ENCODE assay signal across 8 mouse cellular contexts in the genomic region with DNA sequence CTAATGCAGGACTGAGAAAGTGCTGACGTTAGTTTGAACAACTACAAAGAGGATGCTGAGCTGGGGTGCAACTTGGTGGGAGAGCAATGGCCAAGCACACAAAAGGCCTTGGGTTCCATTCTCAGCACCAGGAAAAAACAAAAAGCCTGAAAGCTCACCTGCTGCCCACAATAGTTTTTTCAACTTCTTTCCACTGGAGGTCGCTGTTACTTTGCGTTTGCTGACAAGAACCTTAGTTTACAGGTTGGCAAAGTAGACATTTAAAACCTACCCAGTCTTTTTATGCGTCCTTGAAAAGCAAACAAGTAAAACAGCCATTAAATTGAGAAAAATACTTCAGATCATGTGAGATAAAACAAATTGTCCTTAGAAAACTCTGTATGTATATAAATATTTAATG. TPM values are rescaled to one million over a fixed set of nuclear protein-coding genes. Genes with fewer than 3 reads are reported as not detected.
DNase-seq lines count a peak whose midpoint lies in the region; ATAC-seq lines count a peak whose summit lies in the region.

No protein-coding gene starts in this region.

- no peaks in the 10 kb centered on the region for H3K27me3 ChIP-seq in midbrain, embryonic 10.5 days (ENCODE audit: low read depth, poor library complexity, severe bottlenecking)
- H3K27me3 ChIP-seq in midbrain, embryonic 13.5 days, result no peaks in the 10 kb centered on the region

- H3K9me3 ChIP-seq in midbrain, embryonic 10.5 days (replicated peaks), result no peaks in the 10 kb centered on the region
- no peaks in the 10 kb centered on the region for H3K9me3 ChIP-seq in midbrain, embryonic 13.5 days

- DNase-seq in frontal cortex, postnatal 14 days (ENCODE audit: low spot score in 2 of 2), result no peak
- DNase-seq in midbrain, embryonic 10.5 days (ENCODE audit: low spot score), result peak; percentile 15
- DNase-seq in ZHBTc4 (ENCODE audit: low read depth, low spot score), result peak; percentile 72
- DNase-seq in induced T-regulatory cell, adult 2 months (ENCODE audit: low read depth), result peak; percentile 61
- DNase-seq in naive thymus-derived CD4-positive, alpha-beta T cell, adult 2 months (ENCODE audit: low read depth), result peak; percentile 41

- no peak overlapping the region for H3K9ac ChIP-seq in midbrain, embryonic 13.5 days (replicated peaks)

- H3K4me3 ChIP-seq in midbrain, embryonic 10.5 days, result no peak overlapping the region
- H3K4me3 ChIP-seq in midbrain, embryonic 13.5 days (replicated peaks), result no peak overlapping the region

- H3K27ac ChIP-seq in midbrain, embryonic 10.5 days (replicated peaks), result no peak overlapping the region
- no peak overlapping the region for H3K27ac ChIP-seq in midbrain, embryonic 13.5 days

- 0 out of 2 replicates have a peak, but pooled peaks cover 3% of the 10 kb centered on the region for H3K4me1 ChIP-seq in midbrain, embryonic 10.5 days
- no peaks in the 10 kb centered on the region for H3K4me1 ChIP-seq in midbrain, embryonic 13.5 days (replicated peaks)

- peak; percentile 89 for ATAC-seq in frontal cortex, adult (ENCODE audit: low TSS enrichment)
- ATAC-seq in midbrain, embryonic 13.5 days, result no peak
- no peak for ATAC-seq in erythroblast, adult 5-6 weeks (replicated peaks; ENCODE audit: low FRiP score, poor library complexity, severe bottlenecking)

- 10% methylated on average over 4 of the region's 4 CpGs for WGBS in midbrain, embryonic 10.5 days
- WGBS in midbrain, embryonic 13.5 days, result 9% methylated on average over 4 of the region's 4 CpGs

- no peak overlapping the region for H3K4me2 ChIP-seq in midbrain, embryonic 13.5 days (replicated peaks)

- no peaks in the 10 kb centered on the region for H3K36me3 ChIP-seq in midbrain, embryonic 10.5 days
- no peaks in the 10 kb centered on the region for H3K36me3 ChIP-seq in midbrain, embryonic 13.5 days

RNA-seq across cellular contexts. Expression of a gene that starts 15.7 kb away (rescaled TPM):
- not detected in 2 replicates for polyA plus RNA-seq in midbrain, embryonic 10.5 days (2016; fragmentation: Nextera tagmentation; extraction: Ambion mirVana)
- polyA plus RNA-seq in midbrain, embryonic 13.5 days (2015; fragmentation: Nextera tagmentation; extraction: Ambion mirVana), result 0.04 and 0.10 TPM in 2 replicates
- 0.21 TPM in 1 of 2 replicates, not detected in the other for total RNA-seq in erythroblast, adult 5-6 weeks (2015; ENCODE audit: low replicate concordance)
- not detected in 2 replicates for total RNA-seq in erythroblast, adult 5-6 weeks (2017; ENCODE audit: low replicate concordance)

RNA-seq across cellular contexts. Expression of a gene that starts 33.7 kb away (rescaled TPM):
- polyA plus RNA-seq in midbrain, embryonic 10.5 days (2016; fragmentation: Nextera tagmentation; extraction: Ambion mirVana), result 17.0 and 19.5 TPM in 2 replicates
- 20.9 and 28.1 TPM in 2 replicates for polyA plus RNA-seq in midbrain, embryonic 13.5 days (2015; fragmentation: Nextera tagmentation; extraction: Ambion mirVana)
- total RNA-seq in erythroblast, adult 5-6 weeks (2015; ENCODE audit: low replicate concordance), result 2.7 and 7.5 TPM in 2 replicates
- total RNA-seq in erythroblast, adult 5-6 weeks (2017; ENCODE audit: low replicate concordance), result 18.2 and 20.5 TPM in 2 replicates

RNA-seq across cellular contexts. Expression of a gene that starts 34.5 kb away (rescaled TPM):
- polyA plus RNA-seq in midbrain, embryonic 10.5 days (2016; fragmentation: Nextera tagmentation; extraction: Ambion mirVana), result not detected in 2 replicates
- not detected in 2 replicates for polyA plus RNA-seq in midbrain, embryonic 13.5 days (2015; fragmentation: Nextera tagmentation; extraction: Ambion mirVana)
- not detected in 2 replicates for total RNA-seq in erythroblast, adult 5-6 weeks (2015; ENCODE audit: low replicate concordance)
- not detected in 2 replicates for total RNA-seq in erythroblast, adult 5-6 weeks (2017; ENCODE audit: low replicate concordance)

Comparison
In these comparisons a context has a peak if more than half of its experiments do, and no peak if none do; other contexts are left out.
1. DNase-seq: peak in midbrain, embryonic 10.5 days (single experiment), ZHBTc4 (single experiment), induced T-regulatory cell, adult 2 months (single experiment) and naive thymus-derived CD4-positive, alpha-beta T cell, adult 2 months (single experiment); none in frontal cortex, postnatal 14 days (0 of 2).